Mouse (Mus musculus) intestine, embryonic 16.5 days (tissue): ENCODE measurements around the gene Gapdhs. TPM values are rescaled to one million over a fixed set of nuclear protein-coding genes. Genes with fewer than 3 reads are reported as not detected.

Experiments used
- ATAC-seq: fragments of 200-750 bp; cut with Nextera tagmentation; 2 replicates; pipeline ENCODE4 v1.8.0; 2017; ENCODE audit warnings: moderate TSS enrichment, moderate library complexity
- H3K27ac ChIP-seq: fragments of 300-500 bp; sonication (generic); 2 replicates; pipeline ENCODE4 v1.5.1; 2014; ENCODE audit warnings: mild to moderate bottlenecking, low read length
- H3K27me3 ChIP-seq: fragments of 300-500 bp; sonication (generic); replicated peaks from 2 replicates; pipeline ENCODE4 v1.6.1; 2014; ENCODE audit warnings: low read length, control low read depth, mixed read lengths; ENCODE audit not compliant: control insufficient read depth, insufficient read depth
- H3K36me3 ChIP-seq: fragments of 300-500 bp; sonication (generic); 2 replicates; pipeline ENCODE4 v1.6.1; 2014; ENCODE audit warnings: low read length, control low read depth; ENCODE audit not compliant: control insufficient read depth, insufficient read depth
- H3K4me1 ChIP-seq: fragments of 300-500 bp; sonication (generic); 2 replicates; pipeline ENCODE4 v1.6.1; 2014; ENCODE audit warnings: low read length, control low read depth, mixed read lengths; ENCODE audit not compliant: control insufficient read depth, insufficient read depth
- H3K4me2 ChIP-seq: fragments of 300-500 bp; sonication (generic); 2 replicates; pipeline ENCODE4 v1.6.1; 2014; ENCODE audit warnings: low read depth, low read length, control low read depth
- H3K4me3 ChIP-seq: fragments of 300-500 bp; sonication (generic); 2 replicates; pipeline ENCODE4 v1.5.1; 2014; ENCODE audit warnings: mild to moderate bottlenecking, low read length
- H3K9ac ChIP-seq: fragments of 300-500 bp; sonication (generic); 2 replicates; pipeline ENCODE4 v1.6.1; 2014; ENCODE audit warnings: low read depth, low read length
- H3K9me3 ChIP-seq: fragments of 300-500 bp; sonication (generic); 2 replicates; pipeline ENCODE4 v1.6.1; 2016; ENCODE audit warnings: low read length, control low read depth; ENCODE audit not compliant: control insufficient read depth
- WGBS: fragments of 180-500 bp; shearing (Covaris S2); extraction: QIAGEN DNeasy Blood & Tissue Kit; methylation state at CpG from one replicate; pipeline ENCODE4 v1.1.7; 2014; 5-methylcytosine and 5-hydroxymethylcytosine counted together
- polyA plus RNA-seq: library from polyadenylated mRNA; unstranded; fragments of >200 nt; fragmentation: Nextera tagmentation; extraction: Ambion mirVana; gene quantifications from 2 replicates; pipeline ENCODE4 v1.2.1, GENCODE M21; 2015

The Gapdhs gene
- polyA plus RNA-seq, 1 experiment from 2014 or later, result 0.32 TPM

DNA sequence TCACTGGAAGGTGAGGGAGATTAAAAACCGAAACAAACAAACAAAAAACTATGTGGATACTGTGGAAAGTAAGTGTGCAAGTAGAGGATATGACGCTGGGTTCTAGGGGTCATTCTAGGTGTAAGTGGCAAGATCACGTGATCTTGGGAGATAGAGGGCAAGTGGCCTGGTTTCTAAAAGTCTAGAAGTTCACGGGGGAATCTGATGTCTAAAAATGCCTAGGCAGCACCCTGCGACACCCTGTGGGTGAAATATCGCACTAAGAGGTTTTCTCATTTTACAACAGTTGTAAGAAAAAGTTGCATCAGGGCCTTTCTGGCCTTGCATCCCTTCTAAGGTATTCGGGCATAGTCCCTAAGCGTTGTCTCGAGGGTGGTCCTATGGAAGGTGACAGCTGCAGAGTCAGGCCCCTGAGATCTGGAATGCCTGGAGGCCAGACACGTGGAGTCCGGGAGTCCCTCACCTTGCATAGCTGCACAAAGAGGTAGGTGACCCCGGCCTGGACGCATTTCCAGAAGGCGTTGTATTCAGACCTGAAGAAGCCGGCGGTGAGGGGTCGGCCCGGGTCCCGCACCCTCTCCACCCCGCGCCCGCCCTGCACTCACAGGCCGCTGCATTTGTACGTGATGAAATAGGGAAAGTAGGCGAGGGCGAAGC lies 14.6 kb downstream of the Gapdhs start:
- peak overlapping the region; percentile 86 for H3K27ac ChIP-seq
- H3K4me3 ChIP-seq, result peak overlapping the region; percentile 82
- ATAC-seq, result peak; percentile 54
- peaks cover 18% of the 10 kb centered on the region for H3K4me1 ChIP-seq
- H3K9me3 ChIP-seq, result no peaks in the 10 kb centered on the region
- H3K36me3 ChIP-seq, result no peaks in the 10 kb centered on the region
- no peaks in the 10 kb centered on the region for H3K27me3 ChIP-seq
- H3K9ac ChIP-seq, result peak overlapping the region; percentile 87
- peak overlapping the region; percentile 76 for H3K4me2 ChIP-seq
- WGBS, result 6% methylated on average over 26 of the region's 26 CpGs

DNA sequence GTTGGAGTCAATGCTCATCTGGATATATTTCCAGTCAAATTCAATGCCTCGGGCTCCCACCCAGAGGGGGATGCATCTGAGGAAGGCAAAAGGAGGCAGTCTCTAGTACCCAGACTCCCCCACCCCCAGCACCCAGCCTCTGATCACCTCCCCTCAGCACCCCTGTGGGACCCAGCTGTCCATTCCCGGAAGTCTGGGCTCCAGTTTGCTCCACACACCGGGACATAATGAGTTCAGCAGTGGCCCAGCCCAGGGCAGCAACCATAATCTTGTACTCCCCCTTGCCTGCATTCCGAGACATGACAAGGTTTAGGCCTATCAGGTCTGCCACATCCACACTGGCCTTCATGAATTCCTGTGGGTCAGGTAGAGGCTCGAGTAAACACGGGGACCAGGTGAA lies 15.3 kb downstream of the Gapdhs start:
- Histone ChIP-seq H3K4me3 (peak overlapping the region; percentile 82), H3K9ac (peak overlapping the region; percentile 87), H3K27ac (0 out of 2 replicates have a peak overlapping the region, but pooled peaks have one; percentile 24), H3K36me3 (no peaks in the 10 kb centered on the region), H3K9me3 (no peaks in the 10 kb centered on the region), H3K4me1 (peaks cover 18% of the 10 kb centered on the region), H3K4me2 (peak overlapping the region; percentile 76), H3K27me3 (no peaks in the 10 kb centered on the region)
- no peak for ATAC-seq
- WGBS, result 69% methylated on average over 6 of the region's 6 CpGs

DNA sequence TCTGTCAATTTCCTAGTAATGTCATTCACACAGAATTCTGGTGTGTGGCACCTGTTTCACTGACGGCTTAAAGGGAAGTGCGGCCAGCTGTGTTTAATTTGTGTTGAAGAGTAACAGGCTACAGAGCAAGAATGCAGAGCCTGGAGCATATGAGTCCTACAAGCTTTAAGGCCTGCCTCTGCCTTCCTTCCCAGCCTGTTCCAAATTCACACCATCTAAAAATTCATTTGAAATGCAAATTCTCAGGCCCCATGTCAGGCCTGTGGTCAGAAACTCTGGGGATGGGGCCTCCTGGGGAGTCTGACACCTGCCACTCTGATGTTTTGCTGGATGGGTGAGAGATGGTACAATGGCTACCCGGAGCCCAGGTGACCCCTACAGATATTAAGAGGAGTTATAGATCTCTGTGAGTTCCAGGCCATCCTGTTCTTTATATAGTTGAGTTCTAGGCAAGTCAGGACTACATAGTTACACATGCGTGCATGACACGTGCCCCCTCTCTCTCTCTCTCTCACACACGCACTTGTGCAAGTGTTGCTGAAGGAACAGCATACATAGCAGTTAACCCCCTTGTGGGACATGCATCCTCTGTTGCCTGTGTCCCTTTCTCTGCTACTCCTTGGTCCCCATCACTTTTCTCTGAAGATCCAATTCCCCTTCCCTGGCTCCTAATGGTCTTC lies 20.1 kb downstream of the Gapdhs start:
- H3K9ac ChIP-seq, result no peak overlapping the region
- no peak for ATAC-seq
- no peaks in the 10 kb centered on the region for H3K27me3 ChIP-seq
- H3K4me1 ChIP-seq, result peaks cover 7% of the 10 kb centered on the region
- no peaks in the 10 kb centered on the region for H3K36me3 ChIP-seq
- H3K4me2 ChIP-seq, result no peak overlapping the region
- H3K9me3 ChIP-seq, result no peaks in the 10 kb centered on the region
- H3K4me3 ChIP-seq, result no peak overlapping the region
- H3K27ac ChIP-seq, result no peak overlapping the region
- 57% methylated on average over 6 of the region's 6 CpGs for WGBS

DNA sequence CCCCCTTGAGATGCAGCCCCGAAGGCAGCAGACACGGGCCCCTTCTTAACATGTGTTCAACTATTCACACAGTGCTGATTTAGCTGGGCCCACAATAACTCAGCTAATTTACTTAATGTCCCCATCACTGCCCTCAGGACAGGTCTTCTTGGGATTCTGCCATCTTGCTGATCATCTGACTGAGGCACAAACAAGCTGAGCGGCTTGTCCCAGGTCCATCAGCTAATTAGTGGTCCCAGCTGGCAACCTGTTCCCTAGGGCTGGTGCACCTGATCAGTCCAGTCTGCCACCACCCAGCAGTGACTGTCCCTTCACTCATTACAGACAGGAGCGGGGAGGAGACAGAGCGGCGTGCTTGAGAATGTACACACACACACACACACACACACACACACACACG lies 22.2 kb downstream of the Gapdhs start:
- H3K4me2 ChIP-seq, result no peak overlapping the region

DNA sequence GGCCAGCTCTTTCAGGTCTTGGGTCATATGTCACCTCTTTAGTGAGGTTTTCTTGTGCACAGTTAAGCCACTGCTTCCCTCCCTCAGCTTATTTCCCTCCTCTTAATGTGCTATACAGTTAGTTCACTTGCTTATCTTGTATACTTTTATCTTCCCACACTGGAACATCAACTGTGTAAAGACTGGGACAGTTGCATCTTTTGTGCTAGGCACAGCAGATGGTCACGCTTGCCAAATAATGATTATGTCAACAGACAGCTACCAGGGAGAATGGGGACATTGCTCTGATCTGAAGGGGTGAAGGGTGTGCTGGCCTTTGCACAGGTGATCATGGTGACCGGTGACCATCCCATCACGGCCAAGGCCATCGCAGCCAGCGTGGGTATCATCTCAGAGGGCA lies 23.8 kb downstream of the Gapdhs start:
- Histone ChIP-seq H3K9me3 (no peaks in the 10 kb centered on the region), H3K9ac (no peak overlapping the region)
- WGBS, result 87% methylated on average over 5 of the region's 5 CpGs

More for the DNA sequence above, 22.2 kb downstream of the Gapdhs start:
- WGBS, result 83% methylated on average over 7 of the region's 7 CpGs
- Histone ChIP-seq H3K9me3 (no peaks in the 10 kb centered on the region), H3K4me3 (no peak overlapping the region), H3K27me3 (peaks cover 3% of the 10 kb centered on the region; the same call in 1 of the 2 replicates), H3K4me1 (peaks cover 8% of the 10 kb centered on the region), H3K36me3 (no peaks in the 10 kb centered on the region), H3K27ac (no peak overlapping the region), H3K9ac (no peak overlapping the region)
- ATAC-seq, result no peak

DNA sequence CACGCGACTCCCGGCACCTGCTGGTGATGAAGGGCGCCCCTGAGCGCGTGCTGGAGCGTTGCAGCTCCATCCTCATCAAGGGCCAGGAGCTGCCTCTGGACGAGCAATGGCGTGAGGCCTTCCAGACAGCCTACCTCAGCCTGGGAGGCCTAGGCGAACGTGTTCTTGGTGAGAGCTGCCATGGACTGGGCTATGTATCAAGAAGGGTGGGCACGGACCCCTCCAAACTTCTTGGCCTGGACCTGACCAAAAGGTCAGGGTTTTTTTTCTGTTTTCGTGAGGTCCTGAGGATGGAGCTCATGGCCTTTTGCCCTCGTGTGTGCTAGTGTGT lies 25.8 kb downstream of the Gapdhs start:
- no peaks in the 10 kb centered on the region for H3K9me3 ChIP-seq
- no peaks in the 10 kb centered on the region for H3K36me3 ChIP-seq
- peaks cover 5% of the 10 kb centered on the region; the same call in 1 of the 2 replicates for H3K27me3 ChIP-seq
- H3K27ac ChIP-seq, result no peak overlapping the region
- H3K4me1 ChIP-seq, result peaks cover 8% of the 10 kb centered on the region
- WGBS, result 11% methylated on average over 14 of the region's 14 CpGs
- ATAC-seq, result no peak
- H3K4me2 ChIP-seq, result peak overlapping the region; percentile 75
- peak overlapping the region; percentile 43 for H3K4me3 ChIP-seq
- peak overlapping the region; percentile 44 for H3K9ac ChIP-seq

More for the DNA sequence above, 23.8 kb downstream of the Gapdhs start:
- Histone ChIP-seq H3K4me3 (no peak overlapping the region), H3K4me2 (no peak overlapping the region), H3K4me1 (peaks cover 8% of the 10 kb centered on the region), H3K27me3 (peaks cover 5% of the 10 kb centered on the region; the same call in 1 of the 2 replicates), H3K36me3 (no peaks in the 10 kb centered on the region), H3K27ac (no peak overlapping the region)
- ATAC-seq, result no peak

DNA sequence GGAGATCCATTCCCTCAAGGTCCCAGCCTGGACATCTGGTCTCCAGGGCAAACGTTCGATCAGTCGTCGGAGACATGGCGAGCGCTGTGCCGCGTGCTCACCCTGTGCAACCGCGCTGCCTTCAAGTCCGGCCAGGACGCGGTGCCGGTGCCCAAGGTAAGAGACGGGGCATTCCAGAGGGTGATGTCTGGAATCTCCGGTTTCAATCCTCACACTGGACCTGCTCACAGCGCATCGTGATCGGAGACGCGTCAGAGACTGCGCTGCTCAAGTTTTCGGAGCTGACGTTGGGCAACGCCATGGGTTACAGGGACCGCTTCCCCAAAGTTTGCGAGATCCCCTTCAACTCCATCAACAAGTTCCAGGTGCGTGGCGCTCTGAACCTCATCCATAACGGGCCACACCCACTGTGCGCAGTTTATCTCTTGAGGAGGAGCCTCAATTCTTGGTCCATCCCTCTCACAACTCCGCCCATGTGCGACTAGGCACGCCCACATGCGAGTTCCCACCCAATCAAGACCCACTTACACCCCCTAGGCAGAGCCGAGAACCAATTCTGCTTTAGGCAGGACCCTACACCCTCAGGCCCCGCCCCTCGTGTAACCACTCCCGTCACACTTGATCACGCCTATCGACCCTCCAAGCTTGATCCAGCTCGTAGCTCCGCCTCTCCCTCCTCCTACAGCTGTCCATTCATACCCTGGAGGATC lies 26.3 kb downstream of the Gapdhs start:
- Histone ChIP-seq H3K9ac (peak overlapping the region; percentile 44), H3K9me3 (no peaks in the 10 kb centered on the region), H3K27ac (no peak overlapping the region), H3K4me3 (peak overlapping the region; percentile 43), H3K27me3 (peaks cover 5% of the 10 kb centered on the region; the same call in 1 of the 2 replicates), H3K4me2 (peak overlapping the region; percentile 75), H3K36me3 (no peaks in the 10 kb centered on the region), H3K4me1 (peaks cover 8% of the 10 kb centered on the region)
- peak; percentile 97 for ATAC-seq
- 2% methylated on average over 43 of the region's 43 CpGs for WGBS

DNA sequence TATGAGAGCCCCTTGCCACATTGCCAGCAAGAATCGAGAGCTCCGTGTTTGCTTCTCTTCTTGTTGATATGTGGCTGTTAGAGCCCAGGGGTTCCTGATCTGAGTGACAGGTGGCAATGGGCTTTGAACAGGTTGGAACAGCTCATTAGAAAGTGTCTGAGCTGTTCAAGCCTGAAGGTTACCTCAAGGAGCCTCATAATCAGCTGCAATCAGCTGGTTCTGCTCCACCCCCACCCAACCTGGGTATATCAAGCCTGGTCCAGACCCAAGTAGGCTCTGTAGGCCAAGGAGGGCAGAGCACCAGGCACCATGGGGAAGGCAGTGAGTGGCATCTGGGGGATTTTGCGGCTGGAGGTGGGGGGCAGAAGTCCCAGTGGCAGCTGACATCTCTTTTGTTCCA lies 31.5 kb downstream of the Gapdhs start, which contains the start of gene Atp4a:
Gene Atp4a, plus strand, starts transcription at position 268 of the 400 bp plus-strand sequence.
- ATAC-seq, result no peak
- Histone ChIP-seq H3K9ac (no peak within 1 kb of the TSS), H3K4me1 (peaks cover 9% of the 10 kb centered on the region), H3K4me2 (no peak within 1 kb of the TSS), H3K27ac (no peak within 1 kb of the TSS), H3K36me3 (no peaks in the 10 kb centered on the region), H3K4me3 (no peak within 1 kb of the TSS), H3K9me3 (no peaks in the 10 kb centered on the region), H3K27me3 (peaks cover 5% of the 10 kb centered on the region; the same call in 1 of the 2 replicates)
- WGBS, result 83% methylated on average over 3 of the region's 3 CpGs

DNA sequence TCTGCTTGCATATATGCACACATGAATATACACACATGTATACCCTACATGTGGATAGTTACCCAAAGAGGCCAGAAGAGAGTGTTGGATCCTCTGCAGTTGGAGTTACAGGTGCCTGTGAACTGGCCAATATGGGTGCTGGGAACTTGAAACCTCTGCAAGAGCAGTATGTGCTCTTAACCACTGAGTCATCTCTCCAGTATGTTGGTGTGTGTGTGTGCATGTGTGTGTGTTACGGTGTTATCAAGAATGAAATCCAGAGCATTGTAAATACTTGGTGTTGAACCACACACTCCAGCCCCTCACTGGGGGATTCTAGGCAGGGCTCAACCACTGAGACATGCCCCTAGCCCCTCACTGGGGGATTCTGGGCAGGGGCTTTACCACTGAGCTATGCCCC lies 36.0 kb downstream of the Gapdhs start:
- Histone ChIP-seq H3K9me3 (no peaks in the 10 kb centered on the region), H3K36me3 (no peaks in the 10 kb centered on the region), H3K4me3 (no peak overlapping the region), H3K27ac (peak overlapping the region; percentile 82; the same call in 1 of the 2 replicates), H3K27me3 (no peaks in the 10 kb centered on the region), H3K4me1 (peaks cover 10% of the 10 kb centered on the region), H3K9ac (no peak overlapping the region), H3K4me2 (no peak overlapping the region)
- ATAC-seq, result peak; percentile 27; the same call in 1 of the 2 replicates
- 72% methylated on average over 1 of the region's 1 CpGs for WGBS
